Mouse (Mus musculus) bone marrow macrophage, adult 2 months (primary cell): Measurements from ENCODE around the gene Ntm.

ENCODE experiments used
- CTCF ChIP-seq: IDR thresholded peaks from 2 replicates; pipeline ENCODE4 v1.5.1; 2012; ENCODE audit warnings: low read depth, mild to moderate bottlenecking, low read length, moderate library complexity
- POLR2A ChIP-seq: IDR thresholded peaks from 2 replicates; pipeline ENCODE4 v1.6.1; 2012; ENCODE audit warnings: mild to moderate bottlenecking, low read depth, low read length, borderline replicate concordance

DNA sequence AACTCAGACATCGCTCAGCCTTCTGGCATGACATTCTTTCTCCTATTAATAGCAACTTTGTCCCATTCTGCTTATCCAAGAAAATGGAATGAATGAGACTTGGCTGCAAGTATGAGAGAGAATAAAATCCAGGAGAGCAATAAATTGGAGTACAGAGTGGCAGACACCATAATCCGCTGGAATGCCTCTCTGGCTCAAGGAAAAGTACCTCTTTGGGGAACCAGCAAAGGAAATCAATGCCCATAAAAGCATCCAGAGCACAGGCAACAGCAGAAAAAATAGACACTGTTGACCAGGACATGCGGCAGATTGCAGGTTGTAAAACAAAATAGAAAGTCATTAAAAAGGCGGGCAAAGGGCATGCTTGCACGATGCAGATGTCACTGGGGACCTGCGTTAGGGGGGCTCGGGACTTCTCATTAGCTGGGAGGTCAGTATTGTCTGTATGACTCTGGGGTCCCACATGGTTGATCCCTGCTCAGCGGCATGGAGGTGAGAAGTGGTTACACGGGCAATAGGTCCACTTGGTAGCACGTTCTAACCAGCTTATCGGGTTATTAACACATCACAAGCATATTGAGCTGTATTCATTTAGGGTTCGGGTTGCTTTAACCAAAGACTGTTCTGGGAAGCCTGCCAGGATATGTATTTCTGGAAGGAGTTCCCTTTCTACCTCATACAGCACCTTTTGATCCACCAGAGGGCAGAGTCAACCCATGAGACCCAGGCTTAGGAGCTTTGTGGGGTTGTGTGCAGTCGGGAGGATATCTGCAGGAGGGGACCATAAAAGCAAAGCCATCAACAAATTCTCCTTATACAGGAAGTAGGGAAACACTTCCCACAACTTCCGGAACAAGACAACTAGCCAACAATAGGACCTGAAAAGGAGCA, 761.5 kb downstream of the Ntm start:
- TF ChIP-seq CTCF (no peak), POLR2A (no peak)
